Mouse (Mus musculus) right cerebral cortex, postnatal 25 days (tissue): ENCODE data around the gene Cpa2.
A peak's percentile ranks its signal among the peaks of the same experiment; 100 is the strongest.

Experiments used
- DNase-seq: peaks from one replicate; pipeline ENCODE4 v3.0.0; 2022

Cpa2 gene

DNA sequence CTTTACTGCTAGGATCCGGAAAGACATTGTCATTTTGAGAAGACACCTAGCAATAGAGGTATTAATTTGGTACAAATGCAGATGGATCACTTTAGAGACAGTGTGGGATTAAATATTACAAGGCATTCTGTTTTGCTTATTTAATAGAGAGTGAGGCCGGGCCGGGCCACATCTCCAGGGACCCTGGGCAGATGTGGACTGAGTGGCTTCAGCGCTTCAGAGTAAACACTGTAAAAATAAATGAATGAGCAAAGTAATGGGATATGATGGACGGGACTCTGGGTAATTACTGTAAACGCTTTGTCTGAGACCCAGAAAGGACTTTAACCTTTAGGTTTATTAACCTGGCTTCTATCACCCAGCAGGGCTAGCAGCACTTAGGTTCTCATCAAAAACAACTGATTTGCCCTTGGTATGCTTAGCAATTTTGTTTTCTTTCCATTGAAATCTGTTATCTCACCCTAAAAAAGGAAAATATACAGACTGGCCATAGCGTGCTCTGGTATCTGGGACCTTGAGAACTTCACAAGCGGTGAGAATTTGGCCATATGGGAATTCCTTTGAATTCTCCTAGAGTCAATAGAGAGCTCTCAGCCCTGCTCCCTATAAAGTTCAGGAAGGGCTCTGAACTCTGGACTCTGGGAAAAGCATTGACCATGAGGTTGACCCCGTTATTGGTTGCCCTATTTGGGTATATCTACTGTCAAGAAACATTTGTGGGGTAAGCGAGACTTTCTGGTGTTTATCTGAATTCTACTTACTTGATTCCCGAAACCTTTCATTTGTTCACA, at the start of gene Cpa2:
Gene Cpa2, plus strand, starts transcription at position 574 of the 791 bp plus-strand sequence.
- no peak for DNase-seq

DNA sequence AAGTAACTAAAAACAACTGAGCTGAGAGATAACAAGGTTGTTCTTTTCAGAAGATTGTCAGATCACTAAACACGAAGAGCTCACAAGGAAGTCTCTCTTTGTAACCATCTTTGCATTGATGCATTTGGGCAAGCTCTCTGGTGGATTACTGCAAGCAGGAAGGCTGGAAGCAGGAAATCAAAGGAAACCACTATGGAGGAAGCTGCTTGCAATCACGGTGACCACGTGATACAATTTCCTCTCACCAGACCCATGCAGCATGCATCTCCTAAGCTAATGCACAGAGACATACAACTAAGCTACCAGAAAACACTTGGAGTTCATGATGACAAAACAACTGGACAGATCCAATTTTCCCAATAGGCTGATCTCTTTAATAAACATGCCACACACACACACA, 42.3 kb upstream of the Cpa2 start:
- no peak for DNase-seq

- DNase-seq, result no peak
These were observed 32.6 kb upstream of the Cpa2 start for GRCm38 (mm10) chr6:30508824-30509223.

- DNase-seq, result peak; percentile 99
These were observed 31.8 kb upstream of the Cpa2 start, which contains the start of the genes Tmem209 and Ssmem1 for GRCm38 (mm10) chr6:30509265-30510239. Gene Tmem209 (minus strand): TSS chr6:30509783. Gene Ssmem1 (plus strand): TSS chr6:30509849.

DNA sequence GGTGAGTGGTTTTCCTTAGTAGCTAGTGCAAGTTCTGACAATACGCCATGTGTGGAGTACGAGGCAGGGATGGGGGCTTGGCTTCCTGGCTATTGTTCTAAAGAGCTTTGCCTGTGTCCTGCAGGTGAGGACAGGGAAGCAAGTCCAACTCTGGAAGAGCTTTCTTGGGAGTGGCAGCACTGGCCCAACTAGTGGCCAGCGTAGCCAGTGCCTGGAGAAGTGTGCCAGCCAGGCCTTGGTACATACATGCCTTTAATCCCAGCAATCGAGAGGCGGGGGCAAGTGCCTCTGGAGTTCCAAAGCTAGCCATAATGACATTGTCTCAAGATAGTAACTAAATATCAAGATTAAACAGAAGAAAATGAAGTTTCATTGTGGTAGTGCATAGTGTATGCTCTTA, 31.1 kb upstream of the Cpa2 start:
- DNase-seq, result no peak

DNA sequence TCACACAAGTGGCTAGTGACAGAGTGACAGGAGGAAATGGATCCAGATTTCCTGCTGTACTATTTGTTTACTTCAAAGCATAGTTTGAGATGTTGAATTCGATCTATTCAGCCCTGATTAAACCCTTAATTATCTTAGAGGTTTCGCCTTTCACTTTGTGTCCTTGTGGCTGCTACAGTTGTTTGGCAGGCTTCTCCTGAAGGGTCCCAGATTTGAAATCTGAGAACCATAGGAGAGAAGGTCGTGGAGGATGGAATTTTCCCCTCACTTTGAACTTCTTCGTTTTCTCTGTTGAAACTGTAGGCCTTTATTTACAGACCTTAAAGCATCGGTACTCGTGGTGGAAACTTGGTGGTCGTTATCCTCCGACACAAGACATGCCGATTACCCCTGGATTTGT, 27.1 kb upstream of the Cpa2 start:
- DNase-seq, result no peak

DNA sequence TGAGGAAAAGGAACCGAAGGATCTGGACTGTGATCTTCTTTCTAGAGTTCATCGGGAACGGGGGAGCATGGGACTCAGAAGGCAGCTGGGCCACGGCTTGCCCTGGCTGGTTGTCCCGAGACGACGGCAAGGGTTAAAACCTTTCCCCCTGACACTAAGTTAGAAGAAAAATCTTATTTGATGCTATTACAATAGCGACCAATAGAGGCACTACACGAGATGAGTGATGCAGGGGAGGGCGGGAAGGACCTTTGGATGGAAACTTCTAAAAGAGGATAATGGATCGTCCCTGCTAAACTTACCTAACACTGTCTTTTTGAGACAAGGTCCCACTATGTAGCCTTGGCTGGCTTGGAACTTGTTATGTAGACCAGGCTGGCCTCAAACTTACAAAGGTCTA, 21.0 kb upstream of the Cpa2 start:
- DNase-seq, result no peak

DNA sequence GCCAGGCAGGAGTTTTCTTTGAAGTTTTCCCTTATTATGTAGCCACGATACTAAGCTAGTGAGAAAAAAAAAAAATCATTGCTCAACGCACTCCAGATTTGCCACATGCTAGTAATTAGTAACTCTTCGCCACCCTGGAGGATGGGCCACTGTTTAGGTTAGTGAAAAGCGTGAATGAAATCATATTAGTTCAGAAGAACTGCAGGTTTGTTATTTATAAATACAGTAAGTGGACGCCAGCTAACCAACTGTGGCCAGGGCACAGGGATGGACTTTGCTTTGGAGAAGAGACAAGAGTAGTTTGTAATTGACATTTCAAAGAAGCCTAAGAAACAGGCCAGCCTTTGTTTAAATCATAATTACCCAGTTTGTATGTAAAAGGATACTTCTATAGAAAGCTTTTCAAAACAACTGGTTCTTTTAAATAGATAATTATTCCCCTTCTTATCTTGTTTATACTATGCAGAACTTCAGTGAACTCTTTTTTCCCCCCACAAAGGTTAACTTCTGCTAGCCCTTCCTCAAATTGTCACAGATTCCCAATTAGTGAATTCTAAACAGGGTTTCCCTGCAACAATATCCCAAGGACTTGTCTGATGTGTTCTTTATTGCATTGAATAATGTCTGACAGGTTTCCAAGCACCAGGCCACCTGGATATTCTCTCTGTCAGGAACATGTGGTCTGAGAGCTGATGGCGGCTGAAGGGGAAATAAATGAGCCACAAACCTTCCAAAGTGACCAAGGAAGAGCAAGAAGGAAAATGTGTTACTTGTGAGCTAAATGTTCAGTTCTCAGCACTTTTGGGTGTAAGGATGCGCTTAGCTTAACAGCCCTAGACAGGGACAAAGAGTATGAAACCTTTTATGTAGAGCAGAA, 15.7 kb upstream of the Cpa2 start:
- no peak for DNase-seq

DNA sequence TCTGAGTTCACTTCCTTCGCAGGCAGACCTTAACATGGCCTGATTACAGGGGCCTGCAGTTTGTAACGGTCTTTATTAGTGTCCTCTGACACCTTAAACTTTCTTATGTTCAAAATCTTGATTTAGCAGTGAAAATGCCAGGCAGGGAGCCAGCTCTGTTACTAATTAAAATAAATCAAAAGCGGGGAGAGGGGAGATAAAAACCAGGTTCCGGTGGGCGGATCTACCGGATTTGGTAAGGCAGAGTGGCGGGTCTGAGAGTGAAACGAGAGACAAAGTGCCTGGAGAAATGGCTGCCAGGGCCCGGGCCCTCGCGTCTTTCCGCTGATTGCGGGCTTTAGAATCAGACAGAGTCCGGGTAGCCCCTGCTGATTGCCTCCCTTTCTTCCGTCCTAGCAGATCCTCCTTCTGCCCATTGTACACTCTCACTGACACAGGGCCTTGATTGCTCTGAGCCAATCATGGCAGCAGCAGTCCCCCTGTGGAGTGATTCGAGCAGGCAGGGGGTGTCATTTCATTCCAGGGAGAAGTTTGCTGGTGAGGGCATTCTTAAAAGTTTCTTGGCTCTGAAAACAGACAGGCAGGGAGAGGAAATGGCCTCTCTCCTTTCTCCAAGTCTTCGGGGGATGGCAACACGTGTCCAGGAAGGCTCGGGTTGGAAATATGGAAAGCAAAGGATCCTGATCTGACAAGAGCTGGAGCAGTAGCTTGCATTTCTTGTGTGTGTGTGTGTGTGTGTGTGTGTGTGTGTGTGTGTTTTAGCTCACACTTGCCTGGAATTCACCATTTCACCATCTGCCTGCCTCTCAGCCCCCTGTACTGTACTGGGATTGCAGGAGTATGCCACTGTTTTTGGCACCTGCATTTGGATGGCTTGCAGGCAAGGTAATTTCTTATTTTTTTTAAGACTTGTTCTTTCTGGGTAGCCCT, 14.5 kb upstream of the Cpa2 start:
- no peak for DNase-seq

DNA sequence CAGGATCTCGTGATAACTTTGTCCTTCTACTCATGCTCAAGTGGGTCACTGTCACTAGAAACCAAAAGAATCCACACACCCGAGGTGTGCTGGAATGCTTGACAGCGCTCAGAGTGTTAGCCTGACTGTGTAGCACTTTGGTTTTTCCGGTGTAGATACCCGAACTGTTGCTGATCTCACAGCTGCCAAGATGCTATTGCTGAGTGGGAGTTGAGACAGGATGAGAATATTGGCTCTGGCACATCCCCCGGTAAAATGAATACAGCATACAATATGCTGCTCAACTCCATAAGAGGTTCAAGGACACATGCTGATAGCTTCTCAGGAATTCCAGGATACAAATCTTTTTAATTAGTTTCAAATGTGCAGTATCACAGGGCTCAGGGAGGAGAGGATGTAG, 12.6 kb upstream of the Cpa2 start:
- no peak for DNase-seq

DNA sequence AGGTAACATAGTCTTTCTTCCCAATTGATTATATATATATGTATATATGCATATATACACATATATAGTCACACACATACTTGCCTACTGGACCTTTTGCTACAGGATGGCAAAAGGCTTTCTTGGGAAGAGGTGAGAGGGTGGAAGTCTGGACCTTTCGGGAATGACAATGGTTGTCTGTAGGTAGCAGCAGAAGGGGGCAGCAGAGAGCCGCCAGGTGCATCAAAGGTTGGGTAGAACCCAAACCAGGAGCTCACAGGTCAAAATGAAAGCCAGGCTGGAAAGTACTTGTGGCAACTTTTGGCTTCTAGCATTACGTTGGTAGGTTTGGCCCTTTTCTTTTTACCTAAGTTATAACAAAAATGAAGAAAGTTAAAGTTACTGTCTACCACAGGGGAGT, 6.0 kb upstream of the Cpa2 start:
- DNase-seq, result no peak

DNA sequence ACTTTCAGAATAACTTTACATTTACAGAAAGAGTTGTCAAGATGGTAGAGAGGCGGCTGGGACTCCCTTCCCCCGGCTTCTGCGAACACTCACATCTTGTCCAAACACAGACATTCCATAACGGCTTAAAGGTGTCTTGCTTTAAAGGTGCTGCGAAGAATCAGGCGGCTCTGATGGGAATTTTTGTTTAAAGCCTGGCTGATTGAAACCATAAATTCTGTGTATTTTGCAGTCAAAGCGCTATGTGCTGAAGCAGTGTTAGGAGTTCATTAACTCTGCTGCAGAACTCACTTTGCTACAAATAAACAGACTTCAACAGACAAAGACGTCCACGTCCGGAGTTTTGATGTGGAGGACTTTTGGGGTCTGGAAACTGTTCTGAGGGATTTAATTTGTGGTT, 3.1 kb upstream of the Cpa2 start:
- no peak for DNase-seq

GRCm38 (mm10) chr6:30538800-30539199, 2.6 kb upstream of the Cpa2 start:
- DNase-seq, result no peak

DNA sequence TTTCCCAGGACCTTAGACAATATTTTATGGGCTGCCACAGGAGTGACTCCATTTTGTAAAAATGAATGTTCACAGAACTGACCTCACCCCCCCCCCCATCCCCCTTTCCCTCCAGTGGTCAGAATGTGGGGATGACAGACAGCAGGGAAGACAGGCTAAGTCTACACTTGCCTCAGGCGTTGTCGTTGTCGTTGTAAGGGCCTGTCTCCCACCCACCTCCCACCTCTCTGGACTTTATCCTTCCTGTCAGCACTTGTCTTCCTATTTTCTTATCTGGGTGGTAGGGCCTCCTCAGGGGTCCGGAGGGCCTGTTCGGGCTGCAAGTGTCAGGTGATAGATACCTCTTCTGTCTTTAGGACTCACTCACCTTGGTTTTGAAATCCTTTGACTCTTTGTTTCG, 895 bp downstream of the Cpa2 start:
- DNase-seq, result no peak

GRCm38 (mm10) chr6:30543077-30543476, 1.7 kb downstream of the Cpa2 start:
- no peak for DNase-seq

GRCm38 (mm10) chr6:30543851-30544250, 2.5 kb downstream of the Cpa2 start:
- no peak for DNase-seq

DNA sequence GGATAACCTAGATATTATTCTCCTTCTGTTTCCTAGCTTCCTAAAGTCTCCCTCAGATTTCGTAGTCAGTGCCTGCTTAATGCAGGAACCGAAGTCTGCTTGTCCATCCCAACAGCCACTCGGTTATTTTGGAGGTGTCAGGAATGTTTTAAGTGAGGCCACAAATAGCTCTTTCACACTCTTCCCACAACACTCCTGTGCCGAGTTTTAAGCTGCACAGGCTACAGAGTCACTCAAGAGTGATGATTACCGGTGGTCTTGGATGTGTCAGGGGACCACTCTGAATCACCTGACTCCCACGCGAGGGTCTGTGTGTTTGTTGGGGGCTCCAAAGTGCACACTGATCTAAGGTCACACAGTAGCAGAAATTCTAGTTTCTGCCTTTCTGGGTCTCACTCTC, 4.3 kb downstream of the Cpa2 start:
- no peak for DNase-seq

- DNase-seq, result no peak
These were observed 5.3 kb downstream of the Cpa2 start for GRCm38 (mm10) chr6:30546571-30547273.

DNA sequence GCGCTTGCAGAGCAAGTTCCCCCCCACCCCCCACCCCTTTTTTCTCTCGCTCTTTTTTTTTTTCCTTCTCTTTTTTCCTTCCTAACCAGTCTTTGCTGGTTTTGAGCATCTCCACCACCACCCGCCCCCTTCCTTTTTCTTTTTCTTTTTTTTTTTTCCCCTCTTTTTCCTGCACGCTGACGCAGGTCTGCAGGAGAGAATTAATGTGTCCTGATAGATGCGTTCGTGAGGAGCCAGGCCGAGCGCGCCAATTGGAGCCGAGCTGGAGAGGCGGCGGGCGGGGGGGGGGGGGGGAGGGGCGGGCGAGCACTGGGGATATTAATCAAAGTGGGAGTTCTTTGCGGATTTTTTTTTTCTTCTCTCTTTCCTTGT, 5.9 kb downstream of the Cpa2 start:
- DNase-seq, result no peak

GRCm38 (mm10) chr6:30547656-30548306, 6.4 kb downstream of the Cpa2 start:
- no peak for DNase-seq
